Mouse (Mus musculus) liver, postnatal 0 days (tissue): Measurements from ENCODE around the gene Mast3.

Experiments
- CTCF ChIP-seq: sonication (generic); IDR thresholded peaks from 2 replicates; pipeline ENCODE4 v1.5.1; 2016; ENCODE audit warnings: antibody characterized with exemption, low read depth
- EP300 ChIP-seq: IDR thresholded peaks from 2 replicates; pipeline ENCODE4 v1.6.1; 2016; ENCODE audit warnings: antibody characterized with exemption, low read depth, mild to moderate bottlenecking

- no peak for TF ChIP-seq CTCF
- no peak for TF ChIP-seq EP300
Observed at GRCm38 (mm10) chr8:70775851-70776495, 28.9 kb downstream of the Mast3 start.
